15 mouse cellular contexts compared by ENCODE assay signal in the genomic region with DNA sequence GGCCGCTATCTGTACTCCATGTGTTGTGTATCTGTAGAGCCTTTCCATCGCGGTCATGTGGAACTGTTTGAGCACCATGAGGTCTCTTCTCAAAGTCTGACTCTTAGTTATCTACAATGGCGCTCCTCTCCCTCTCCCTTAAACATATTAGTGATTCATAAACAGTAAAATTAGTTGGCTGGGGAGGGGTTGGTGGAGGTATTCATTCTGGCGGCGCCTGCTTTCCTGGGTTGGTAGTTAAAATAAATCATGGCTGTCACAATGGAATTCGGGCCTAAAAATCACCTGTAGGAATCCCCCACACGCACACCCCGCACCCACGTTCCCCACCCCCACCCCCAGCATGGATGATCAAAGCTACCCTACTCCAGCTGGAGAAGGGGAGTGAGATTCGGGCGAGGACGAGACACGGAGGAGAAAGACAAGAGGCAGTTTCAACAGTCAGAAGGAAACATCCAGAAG.
DNase-seq lines count a peak whose midpoint lies in the region; ATAC-seq and TF ChIP-seq lines count a peak whose summit lies in the region.
"Had no signal": no experiment of that assay in that cellular context is flagged by ENCODE, and none has a peak within 500 bp of the region (broad histone marks: within the 10 kb centered on the region; RNA-seq: fewer than 3 reads in every experiment).

No protein-coding gene starts in this region.

- peak; percentile 72 for ATAC-seq in heart, embryonic 12.5 days (ENCODE audit: insufficient number of reproducible peaks, low FRiP score)
- ATAC-seq in liver, embryonic 11.5 days (replicated peaks; ENCODE audit: low FRiP score): no peak
- no peak for ATAC-seq in liver, postnatal 0 days
- ATAC-seq in embryonic facial prominence, embryonic 15.5 days (ENCODE audit: insufficient number of reproducible peaks, low FRiP score, low TSS enrichment, low read depth): no peak; the same call in 1 of the 2 replicates
- ATAC-seq in midbrain, embryonic 11.5 days (ENCODE audit: low FRiP score): no peak
- ATAC-seq: Patski had no signal

- WGBS in heart, embryonic 12.5 days: 9% methylated on average over 14 of the region's 14 CpGs
- WGBS in liver, embryonic 11.5 days: 9% methylated on average over 14 of the region's 14 CpGs
- 9% methylated on average over 14 of the region's 14 CpGs for WGBS in liver, postnatal 0 days (ENCODE audit: insufficient replicate concordance)
- whole genome bisulfite sequencing in embryonic facial prominence, embryonic 15.5 days: 4% methylated on average over 14 of the region's 14 CpGs
- WGBS in midbrain, embryonic 11.5 days: 5% methylated on average over 14 of the region's 14 CpGs

- TF ChIP-seq CTCF in liver, postnatal 0 days (IDR thresholded peaks at IDR 0.05; ENCODE audit: low read depth): no peak

- peak overlapping the region; percentile 59 for H3K4me2 ChIP-seq in heart, embryonic 12.5 days
- H3K4me2 ChIP-seq in liver, embryonic 11.5 days: peak overlapping the region; percentile 40
- H3K4me2 ChIP-seq in liver, postnatal 0 days (ENCODE audit: low read depth, low read length): no peak overlapping the region
- peak overlapping the region; percentile 28 for H3K4me2 ChIP-seq in embryonic facial prominence, embryonic 15.5 days (replicated peaks)
- H3K4me2 ChIP-seq in midbrain, embryonic 11.5 days: 0 out of 2 replicates have a peak overlapping the region, but pooled peaks have one; percentile 10

- no peak overlapping the region for H3K27ac ChIP-seq in heart, embryonic 12.5 days (ENCODE audit: poor library complexity, severe bottlenecking)
- H3K27ac ChIP-seq in liver, embryonic 11.5 days (ENCODE audit: low read depth, low read length): no peak overlapping the region
- H3K27ac ChIP-seq in liver, postnatal 0 days (ENCODE audit: low read depth): no peak overlapping the region
- no peak overlapping the region for H3K27ac ChIP-seq in embryonic facial prominence, embryonic 15.5 days (replicated peaks)
- H3K27ac ChIP-seq in midbrain, embryonic 11.5 days (ENCODE audit: low read depth, low read length): no peak overlapping the region
- H3K27ac ChIP-seq: left cerebral cortex, adult 2 months had no signal

- no peaks in the 10 kb centered on the region for H3K9me3 ChIP-seq in heart, embryonic 12.5 days (replicated peaks)
- no peaks in the 10 kb centered on the region for H3K9me3 ChIP-seq in liver, embryonic 11.5 days (ENCODE audit: control insufficient read depth, low read length)
- H3K9me3 ChIP-seq in liver, postnatal 0 days (ENCODE audit: low read length): no peaks in the 10 kb centered on the region
- H3K9me3 ChIP-seq in embryonic facial prominence, embryonic 15.5 days (replicated peaks): no peaks in the 10 kb centered on the region
- H3K9me3 ChIP-seq in midbrain, embryonic 11.5 days (ENCODE audit: control insufficient read depth, low read length): no peaks in the 10 kb centered on the region; the same call in 1 of the 2 replicates

- no peak overlapping the region for H3K9ac ChIP-seq in heart, embryonic 12.5 days
- no peak overlapping the region for H3K9ac ChIP-seq in liver, embryonic 11.5 days (ENCODE audit: low read depth, low read length)
- H3K9ac ChIP-seq in liver, postnatal 0 days (replicated peaks): no peak overlapping the region
- no peak overlapping the region for H3K9ac ChIP-seq in embryonic facial prominence, embryonic 15.5 days
- H3K9ac ChIP-seq in midbrain, embryonic 11.5 days (ENCODE audit: low read length): no peak overlapping the region

- no peaks in the 10 kb centered on the region for H3K36me3 ChIP-seq in heart, embryonic 12.5 days
- H3K36me3 ChIP-seq in liver, embryonic 11.5 days (ENCODE audit: control insufficient read depth, insufficient read depth, low read length): no peaks in the 10 kb centered on the region
- H3K36me3 ChIP-seq in liver, postnatal 0 days (replicated peaks; ENCODE audit: insufficient read depth, low read length): no peaks in the 10 kb centered on the region
- H3K36me3 ChIP-seq in embryonic facial prominence, embryonic 15.5 days: no peaks in the 10 kb centered on the region
- no peaks in the 10 kb centered on the region for H3K36me3 ChIP-seq in midbrain, embryonic 11.5 days (ENCODE audit: control insufficient read depth, insufficient read depth, low read length)

- peaks cover 59% of the 10 kb centered on the region for H3K27me3 ChIP-seq in heart, embryonic 12.5 days (replicated peaks)
- H3K27me3 ChIP-seq in liver, embryonic 11.5 days (replicated peaks; ENCODE audit: control insufficient read depth, insufficient read depth, low read length): peaks cover 46% of the 10 kb centered on the region
- peaks cover 26% of the 10 kb centered on the region for H3K27me3 ChIP-seq in liver, postnatal 0 days (ENCODE audit: insufficient read depth, low read length)
- H3K27me3 ChIP-seq in embryonic facial prominence, embryonic 15.5 days: peaks cover 39% of the 10 kb centered on the region
- peaks cover 34% of the 10 kb centered on the region for H3K27me3 ChIP-seq in midbrain, embryonic 11.5 days (ENCODE audit: control insufficient read depth, insufficient read depth, low read length)
- H3K27me3 ChIP-seq: Patski had no signal

- H3K4me1 ChIP-seq in heart, embryonic 12.5 days (replicated peaks): peaks cover 30% of the 10 kb centered on the region
- H3K4me1 ChIP-seq in liver, embryonic 11.5 days (replicated peaks; ENCODE audit: control insufficient read depth, insufficient read depth, low read length): no peaks in the 10 kb centered on the region
- no peaks in the 10 kb centered on the region for H3K4me1 ChIP-seq in liver, postnatal 0 days (ENCODE audit: insufficient read depth)
- peaks cover 18% of the 10 kb centered on the region for H3K4me1 ChIP-seq in embryonic facial prominence, embryonic 15.5 days
- peaks cover 10% of the 10 kb centered on the region; the same call in 1 of the 2 replicates for H3K4me1 ChIP-seq in midbrain, embryonic 11.5 days (ENCODE audit: control insufficient read depth, insufficient read depth, low read length)

- no peak for TF ChIP-seq EP300 in liver, postnatal 0 days (IDR thresholded peaks at IDR 0.05; ENCODE audit: low read depth)

- H3K4me3 ChIP-seq in heart, embryonic 12.5 days: peak overlapping the region; percentile 20
- no peak overlapping the region for H3K4me3 ChIP-seq in liver, embryonic 11.5 days (ENCODE audit: low read depth, low read length)
- H3K4me3 ChIP-seq in liver, postnatal 0 days (ENCODE audit: low read depth, low read length): no peak overlapping the region
- no peak overlapping the region for H3K4me3 ChIP-seq in embryonic facial prominence, embryonic 15.5 days (replicated peaks)
- no peak overlapping the region for H3K4me3 ChIP-seq in midbrain, embryonic 11.5 days (ENCODE audit: low read depth, low read length)
- H3K4me3 ChIP-seq: left cerebral cortex, adult 2 months had no signal

- intact Hi-C loops in heart, postnatal 36 days (cut with DNase I): no loop called here

- no peak for DNase-seq in heart, postnatal 36 days
- DNase-seq in liver, embryonic 11.5 days (ENCODE audit: low spot score): no peak
- DNase-seq in liver, postnatal 0 days: no peak
- no peak for DNase-seq in midbrain, embryonic 11.5 days (ENCODE audit: low spot score, missing footprints)
- DNase-seq in layer of hippocampus, adult 11-12 months (ENCODE audit: low spot score): no peak
- no peak for DNase-seq in layer of hippocampus, postnatal 25 days (ENCODE audit: extremely low spot score in 1 of 2, low spot score in 1 of 2)
- DNase-seq: adrenal gland, postnatal 14 days; cerebellum, adult 11-12 months; gastrocnemius, postnatal 10 days; kidney, adult 11 months; lung, postnatal 14 days had no signal
